Mouse (Mus musculus): ENCODE data around the gene St6galnac6. TPM values are rescaled to one million over a fixed set of nuclear protein-coding genes. Genes with fewer than 3 reads are reported as not detected.

Gene St6galnac6
- polyA plus RNA-seq, 1 experiment from 2014 or later, result 29.9 TPM

DNA sequence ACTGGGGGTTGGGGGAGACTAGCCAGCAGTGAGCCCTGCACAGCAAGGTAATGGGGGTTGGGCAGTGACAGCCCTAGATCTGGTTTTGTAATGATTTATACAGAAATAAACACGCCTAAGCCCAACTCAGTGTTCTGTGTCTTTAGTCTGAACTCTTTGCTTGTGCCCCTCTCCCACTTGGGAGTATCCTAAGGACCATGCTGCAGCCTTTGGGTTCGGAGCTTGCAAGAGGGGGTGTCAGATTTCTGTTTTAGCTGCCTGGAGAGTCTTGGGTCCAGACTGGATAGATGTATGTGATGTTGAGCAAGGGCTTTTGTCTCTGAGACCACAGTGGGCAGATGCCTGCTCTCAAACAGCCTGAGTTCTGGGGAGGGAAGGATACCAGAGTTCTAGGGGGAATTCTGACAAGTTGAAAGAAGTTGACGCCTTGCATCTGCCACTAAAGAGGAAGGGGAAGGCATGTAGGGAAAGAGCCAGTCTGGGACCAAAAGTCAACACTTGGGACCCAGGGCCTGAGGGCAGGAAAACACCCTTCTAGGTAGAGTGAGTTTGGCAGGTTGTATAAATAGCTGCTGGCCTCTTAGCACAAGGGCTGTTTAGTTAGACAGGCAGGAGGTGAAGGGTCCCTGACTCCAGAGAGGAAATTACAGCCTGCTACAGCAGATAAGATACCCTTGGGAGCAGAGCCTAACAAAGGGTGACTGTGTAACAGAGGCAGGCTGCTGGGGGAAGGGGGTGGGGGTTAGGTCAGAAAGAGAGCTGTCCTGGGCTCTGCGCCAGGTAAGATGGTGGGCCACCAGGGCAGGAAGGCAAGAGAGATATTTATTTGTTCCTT is 21.4 kb downstream of the St6galnac6 start:
- peaks cover 33% of the 10 kb centered on the region for H3K36me3 ChIP-seq
- H3K9ac ChIP-seq, result peak overlapping the region; percentile 41
- no peak for ATAC-seq (ENCODE audit: insufficient number of reproducible peaks, insufficient read depth, low FRiP score, low TSS enrichment, low read depth)
- WGBS, result 15% methylated on average over 4 of the region's 4 CpGs
- H3K27ac ChIP-seq, result peak overlapping the region; percentile 86
- H3K9me3 ChIP-seq, result no peaks in the 10 kb centered on the region
- H3K27me3 ChIP-seq, result no peaks in the 10 kb centered on the region
- peaks cover 55% of the 10 kb centered on the region for H3K4me1 ChIP-seq
- peak overlapping the region; percentile 3; the same call in 1 of the 2 replicates for H3K4me2 ChIP-seq
- H3K4me3 ChIP-seq, result no peak overlapping the region

DNA sequence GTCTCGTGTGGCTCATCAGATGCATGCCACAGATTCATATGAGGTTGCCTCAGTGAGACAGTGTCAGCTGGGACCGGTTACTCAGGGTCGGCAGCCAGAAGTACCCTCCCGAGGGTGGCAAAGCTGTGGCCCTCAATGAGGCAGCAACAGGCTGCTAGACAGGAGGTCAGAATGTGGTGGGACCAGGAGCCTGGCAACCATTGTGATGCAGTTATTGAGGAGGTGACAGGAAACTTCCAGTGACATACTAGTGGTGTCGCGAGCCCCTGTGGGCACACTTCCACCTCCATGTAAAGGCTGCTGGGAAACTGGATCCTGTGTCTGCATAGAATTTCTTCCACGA is 22.0 kb downstream of the St6galnac6 start, which contains the start of gene Ak1:
Gene Ak1, plus strand, starts transcription at position 242 of the 343 bp plus-strand sequence.
- Histone ChIP-seq H3K36me3 (peaks cover 29% of the 10 kb centered on the region), H3K9me3 (no peaks in the 10 kb centered on the region), H3K4me1 (peaks cover 61% of the 10 kb centered on the region), H3K4me2 (peak within 1 kb of the TSS; percentile 3; the same call in 1 of the 2 replicates), H3K27ac (peak within 1 kb of the TSS; percentile 86), H3K9ac (peak within 1 kb of the TSS; percentile 41), H3K27me3 (no peaks in the 10 kb centered on the region), H3K4me3 (no peak within 1 kb of the TSS)
- no peak for ATAC-seq (ENCODE audit: insufficient number of reproducible peaks, insufficient read depth, low FRiP score, low TSS enrichment, low read depth)
- WGBS, result 16% methylated on average over 7 of the region's 7 CpGs

DNA sequence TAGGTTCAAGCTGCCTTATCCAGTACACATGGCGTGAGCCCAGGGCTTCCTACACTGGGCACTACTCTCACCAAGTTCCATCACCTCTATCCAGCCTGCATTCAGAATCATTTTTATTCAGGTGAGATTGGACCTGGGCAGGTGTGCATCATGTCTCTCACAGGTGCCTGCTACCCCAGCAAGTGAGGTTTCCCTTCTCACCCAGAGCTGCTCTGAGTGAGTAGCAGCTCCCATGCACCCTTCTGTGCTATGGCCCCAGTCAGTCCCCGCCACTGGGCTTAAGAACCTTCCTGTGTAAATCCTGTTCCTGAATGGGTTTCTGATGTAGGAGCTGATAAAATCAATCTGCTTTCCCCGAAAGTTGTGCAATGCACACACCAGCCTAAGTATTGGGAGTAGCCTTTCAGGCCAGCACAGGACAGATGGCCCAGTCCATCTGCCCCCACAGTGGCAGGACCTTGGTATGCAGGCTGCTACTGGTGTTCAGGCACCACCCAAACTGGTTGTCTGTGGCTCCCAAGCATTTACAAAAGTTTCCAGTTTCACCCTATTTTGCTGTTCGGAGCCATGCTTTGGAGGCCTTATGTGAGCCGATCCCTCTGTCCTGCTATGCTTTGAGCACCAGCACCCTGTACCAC is 24.7 kb downstream of the St6galnac6 start:
- 74% methylated on average over 5 of the region's 5 CpGs for WGBS
- peaks cover 3% of the 10 kb centered on the region for H3K36me3 ChIP-seq
- H3K4me2 ChIP-seq, result no peak overlapping the region
- peak overlapping the region; percentile 75; the same call in 1 of the 2 replicates for H3K27ac ChIP-seq
- H3K9me3 ChIP-seq, result no peaks in the 10 kb centered on the region
- no peak overlapping the region for H3K4me3 ChIP-seq
- H3K9ac ChIP-seq, result peak overlapping the region; percentile 44; the same call in 1 of the 2 replicates
- peaks cover 77% of the 10 kb centered on the region for H3K4me1 ChIP-seq
- ATAC-seq (ENCODE audit: insufficient number of reproducible peaks, insufficient read depth, low FRiP score, low TSS enrichment, low read depth), result no peak
- no peaks in the 10 kb centered on the region for H3K27me3 ChIP-seq

DNA sequence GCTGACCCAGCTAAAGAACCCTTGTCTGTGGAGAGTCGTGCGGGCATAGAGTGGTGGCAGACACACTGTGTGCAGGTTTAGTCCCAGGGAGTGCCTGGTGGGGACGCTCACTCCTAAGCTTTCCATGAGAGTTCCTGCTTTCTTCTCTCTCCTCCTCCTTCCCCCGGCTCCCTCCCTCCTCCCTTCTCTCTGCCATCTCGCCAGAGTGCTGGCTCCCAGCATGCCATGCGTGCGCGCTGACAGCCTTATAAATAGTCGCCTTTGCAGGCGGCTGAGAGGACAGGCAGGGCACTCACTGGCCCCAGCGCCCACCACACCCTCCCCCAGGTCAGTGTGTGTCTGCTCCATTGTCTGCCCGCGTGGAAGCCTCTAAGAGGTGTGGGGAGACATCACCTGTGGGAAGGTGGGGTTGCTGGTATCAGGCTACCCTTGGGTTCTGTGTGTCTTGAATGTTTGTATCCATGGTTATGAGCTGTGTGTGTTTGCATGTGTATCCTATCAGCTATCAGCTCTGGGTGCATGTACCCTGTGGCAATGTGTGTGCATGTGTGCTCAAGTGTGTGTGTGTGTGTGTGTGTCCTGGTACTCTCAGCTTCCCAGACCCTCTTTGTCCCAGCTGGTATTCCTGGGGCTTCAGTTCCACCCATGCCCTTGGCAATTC is 25.8 kb downstream of the St6galnac6 start:
- 3% methylated on average over 13 of the region's 13 CpGs for WGBS
- Histone ChIP-seq H3K36me3 (no peaks in the 10 kb centered on the region), H3K4me2 (peak overlapping the region; percentile 61), H3K4me1 (peaks cover 74% of the 10 kb centered on the region), H3K9me3 (no peaks in the 10 kb centered on the region), H3K27ac (peak overlapping the region; percentile 75), H3K9ac (peak overlapping the region; percentile 66), H3K4me3 (peak overlapping the region; percentile 27), H3K27me3 (no peaks in the 10 kb centered on the region)
- peak; percentile 11; the same call in 1 of the 2 replicates for ATAC-seq (ENCODE audit: insufficient number of reproducible peaks, insufficient read depth, low FRiP score, low TSS enrichment, low read depth)

DNA sequence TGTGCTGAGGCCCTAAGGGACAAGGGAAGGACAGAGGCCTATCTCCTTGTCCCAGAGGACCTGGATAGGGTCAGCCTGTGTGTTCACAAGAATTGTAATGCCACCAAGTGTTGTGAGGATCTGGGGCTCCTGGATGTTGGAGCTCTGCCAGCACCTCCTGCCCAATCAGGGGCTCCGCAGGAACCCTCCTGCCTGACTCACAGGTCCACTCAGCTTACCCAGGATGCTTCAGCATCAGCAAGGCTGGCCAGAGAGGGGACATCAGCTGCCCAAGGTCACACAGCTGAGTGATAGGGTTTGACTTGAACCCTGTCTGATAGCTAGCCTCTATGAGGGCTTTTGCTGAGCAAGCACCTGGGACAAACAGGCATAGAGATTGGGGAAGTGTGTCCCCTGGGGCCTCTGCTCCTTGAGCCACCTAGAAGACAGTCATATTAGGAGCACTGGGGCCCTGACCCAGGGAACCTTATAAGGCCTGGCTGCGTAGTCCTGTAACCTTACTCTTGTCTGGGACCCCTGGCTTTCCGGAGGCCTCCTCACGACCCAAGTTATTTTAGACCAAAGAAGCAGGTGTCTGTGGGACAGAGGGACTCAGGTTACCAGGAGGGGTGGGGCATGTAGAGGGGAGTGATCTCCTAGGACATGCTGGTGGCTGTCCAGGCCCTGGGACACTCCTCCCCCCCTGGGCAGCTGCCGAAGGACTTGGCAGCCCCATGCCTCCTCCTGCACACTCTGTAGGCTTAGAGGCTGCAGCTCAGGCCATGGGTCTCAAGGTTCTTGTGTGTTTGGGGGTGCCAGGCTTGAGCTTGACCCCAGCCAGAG is 26.6 kb downstream of the St6galnac6 start:
- Histone ChIP-seq H3K9me3 (no peaks in the 10 kb centered on the region), H3K4me2 (peak overlapping the region; percentile 61), H3K4me1 (peaks cover 67% of the 10 kb centered on the region), H3K27ac (peak overlapping the region; percentile 75), H3K36me3 (no peaks in the 10 kb centered on the region), H3K9ac (peak overlapping the region; percentile 66; the same call in 1 of the 2 replicates), H3K4me3 (0 out of 2 replicates have a peak overlapping the region, but pooled peaks have one; percentile 27), H3K27me3 (no peaks in the 10 kb centered on the region)
- WGBS, result 32% methylated on average over 5 of the region's 5 CpGs
- ATAC-seq (ENCODE audit: insufficient number of reproducible peaks, insufficient read depth, low FRiP score, low TSS enrichment, low read depth), result no peak

DNA sequence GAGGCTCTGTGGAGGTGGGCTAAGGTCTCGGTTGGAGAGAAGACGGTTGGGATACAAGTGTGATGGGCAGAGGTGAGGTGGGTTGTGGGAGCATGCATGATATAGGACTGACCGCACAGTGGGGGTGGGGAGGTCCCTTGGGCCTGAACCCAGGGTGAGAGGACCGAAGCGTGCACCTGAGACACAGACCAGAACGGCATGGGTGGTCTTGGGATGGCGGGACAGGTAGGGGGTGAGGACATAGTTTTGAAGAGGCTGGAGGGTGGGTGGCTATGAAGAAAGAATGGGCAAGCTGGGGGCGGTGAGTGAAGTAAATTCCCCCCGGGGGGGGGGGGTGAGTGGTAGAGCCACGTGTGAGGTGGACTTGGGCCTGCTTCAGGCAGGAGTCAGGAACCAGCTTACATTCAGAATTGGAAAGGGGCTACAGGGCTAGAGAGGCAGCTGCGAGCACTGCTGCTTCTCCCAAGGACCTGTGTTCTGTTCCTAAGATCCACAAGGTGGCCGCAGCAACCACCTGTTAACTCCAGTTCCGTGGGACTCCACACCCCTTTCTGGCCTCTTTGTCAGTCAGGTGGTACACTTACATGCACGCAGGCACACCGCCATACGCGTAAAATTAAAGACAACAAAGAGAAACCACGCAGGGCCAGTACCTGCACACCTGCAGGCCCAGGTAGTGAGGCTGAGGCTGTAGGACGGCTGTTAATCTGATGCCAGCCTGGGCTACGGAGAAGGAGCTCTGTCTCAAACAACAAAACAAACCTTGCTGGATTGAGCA is 27.9 kb downstream of the St6galnac6 start:
- ATAC-seq (ENCODE audit: insufficient number of reproducible peaks, insufficient read depth, low FRiP score, low TSS enrichment, low read depth), result no peak
- no peaks in the 10 kb centered on the region for H3K27me3 ChIP-seq
- H3K27ac ChIP-seq, result peak overlapping the region; percentile 79
- H3K9ac ChIP-seq, result peak overlapping the region; percentile 3; the same call in 1 of the 2 replicates
- H3K4me1 ChIP-seq, result peaks cover 66% of the 10 kb centered on the region
- WGBS, result 62% methylated on average over 20 of the region's 20 CpGs
- H3K4me2 ChIP-seq, result no peak overlapping the region
- no peak overlapping the region for H3K4me3 ChIP-seq
- H3K9me3 ChIP-seq, result no peaks in the 10 kb centered on the region
- no peaks in the 10 kb centered on the region for H3K36me3 ChIP-seq

DNA sequence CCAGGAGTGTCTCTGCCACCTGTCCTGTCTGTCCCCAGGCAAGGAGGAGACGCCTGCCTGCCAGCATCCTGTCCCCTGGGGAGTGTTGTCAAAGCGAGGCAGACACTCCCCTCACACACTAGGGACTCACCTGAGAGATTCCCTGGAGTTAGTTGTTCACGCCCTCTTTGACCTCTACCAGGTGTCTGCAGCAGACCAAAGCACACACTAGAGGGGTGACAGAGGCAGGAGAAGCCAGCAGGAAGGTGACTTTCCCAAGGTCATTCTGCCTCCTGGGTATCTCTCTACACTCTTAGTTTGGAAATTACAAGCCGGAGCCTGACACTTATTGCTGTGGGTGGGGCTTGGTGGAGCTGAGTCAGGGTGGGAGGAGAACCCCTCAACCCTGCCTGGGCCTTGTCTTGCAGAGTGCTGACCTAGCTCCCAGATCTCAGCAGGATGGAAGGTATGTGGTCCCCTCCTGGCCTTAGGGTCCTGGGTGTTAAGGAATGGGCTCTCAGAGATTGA is 28.6 kb downstream of the St6galnac6 start:
- WGBS, result 57% methylated on average over 4 of the region's 4 CpGs
- H3K9me3 ChIP-seq, result no peaks in the 10 kb centered on the region

DNA sequence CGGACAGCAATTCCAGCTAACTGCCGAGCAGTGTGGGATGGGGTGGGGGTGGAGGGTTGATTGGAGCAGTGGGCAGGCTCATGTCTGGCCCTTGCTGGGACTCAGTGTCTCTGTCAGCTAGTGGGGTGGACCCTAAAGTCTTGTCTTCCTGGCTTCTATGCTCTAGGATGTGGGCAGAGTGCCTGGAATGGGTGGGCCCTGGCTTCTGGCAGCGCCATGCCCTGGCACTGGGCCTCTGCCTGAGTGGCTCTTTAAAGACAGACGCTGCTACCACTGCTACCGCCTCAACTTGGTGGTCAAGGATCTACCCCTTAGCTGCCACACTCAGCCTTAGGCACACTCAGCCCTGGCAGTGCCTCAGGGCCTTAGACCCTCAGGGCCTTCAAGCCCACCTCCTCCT is 29.2 kb downstream of the St6galnac6 start:
- H3K9me3 ChIP-seq, result no peaks in the 10 kb centered on the region
- WGBS, result 38% methylated on average over 5 of the region's 5 CpGs
- peaks cover 66% of the 10 kb centered on the region for H3K4me1 ChIP-seq
- no peaks in the 10 kb centered on the region for H3K36me3 ChIP-seq
- no peaks in the 10 kb centered on the region for H3K27me3 ChIP-seq
- H3K4me3 ChIP-seq, result no peak overlapping the region
- H3K4me2 ChIP-seq, result peak overlapping the region; percentile 33
- H3K9ac ChIP-seq, result peak overlapping the region; percentile 57
- H3K27ac ChIP-seq, result peak overlapping the region; percentile 79
- ATAC-seq (ENCODE audit: insufficient number of reproducible peaks, insufficient read depth, low FRiP score, low TSS enrichment, low read depth), result no peak

More for the DNA sequence above, 28.6 kb downstream of the St6galnac6 start:
- H3K4me3 ChIP-seq, result no peak overlapping the region
- H3K27me3 ChIP-seq, result no peaks in the 10 kb centered on the region
- peak overlapping the region; percentile 79 for H3K27ac ChIP-seq
- no peaks in the 10 kb centered on the region for H3K36me3 ChIP-seq
- H3K4me1 ChIP-seq, result peaks cover 66% of the 10 kb centered on the region
- H3K4me2 ChIP-seq, result peak overlapping the region; percentile 33
- ATAC-seq (ENCODE audit: insufficient number of reproducible peaks, insufficient read depth, low FRiP score, low TSS enrichment, low read depth), result no peak
- peak overlapping the region; percentile 57 for H3K9ac ChIP-seq

DNA sequence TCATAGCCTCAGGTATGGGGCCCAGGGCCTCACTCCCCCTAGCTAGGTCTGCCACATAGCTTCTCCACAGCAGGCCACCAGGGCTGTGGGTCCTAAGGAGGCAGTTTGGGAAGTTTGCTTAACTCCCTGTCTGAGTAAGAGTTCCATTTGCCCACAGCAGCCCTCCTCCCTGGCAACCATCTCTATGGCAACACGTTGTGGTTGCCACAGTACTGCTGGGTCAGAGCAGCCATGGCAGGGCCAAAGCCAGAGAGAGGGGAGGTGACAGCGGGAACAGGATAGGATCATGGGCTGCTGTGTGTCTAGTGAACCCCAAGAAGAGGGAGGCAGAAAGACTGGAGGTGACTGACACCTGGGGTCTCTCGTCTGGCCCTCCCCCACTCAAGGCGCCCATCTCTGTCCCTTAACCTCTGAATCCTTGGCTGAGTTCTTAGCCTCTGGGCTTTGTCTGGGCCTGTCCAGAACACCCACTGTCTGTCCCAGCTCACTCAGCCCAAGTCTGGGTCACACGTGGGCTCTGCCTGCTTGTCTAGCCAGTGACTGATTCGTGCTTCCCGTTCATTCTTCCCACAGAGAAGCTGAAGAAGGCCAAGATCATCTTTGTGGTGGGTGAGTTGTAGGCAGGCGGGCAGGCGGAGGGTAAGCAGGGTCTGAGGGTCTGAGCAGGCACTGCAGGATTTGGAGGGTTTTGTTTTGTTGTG is 29.9 kb downstream of the St6galnac6 start:
- Histone ChIP-seq H3K9me3 (no peaks in the 10 kb centered on the region), H3K27me3 (no peaks in the 10 kb centered on the region), H3K4me1 (peaks cover 63% of the 10 kb centered on the region), H3K4me2 (peak overlapping the region; percentile 33), H3K4me3 (no peak overlapping the region), H3K27ac (peak overlapping the region; percentile 79), H3K36me3 (no peaks in the 10 kb centered on the region), H3K9ac (peak overlapping the region; percentile 59)
- WGBS, result 39% methylated on average over 9 of the region's 9 CpGs
- 0 out of 2 replicates have a peak, but pooled peaks have one; percentile 29 for ATAC-seq (ENCODE audit: insufficient number of reproducible peaks, insufficient read depth, low FRiP score, low TSS enrichment, low read depth)
